Mouse (Mus musculus) cerebellum, adult 11 months (tissue): ENCODE data around the gene Ndufa12.

Source experiments
- DNase-seq: peaks from one replicate; pipeline ENCODE4 v3.0.0; 2022

Gene Ndufa12

DNA sequence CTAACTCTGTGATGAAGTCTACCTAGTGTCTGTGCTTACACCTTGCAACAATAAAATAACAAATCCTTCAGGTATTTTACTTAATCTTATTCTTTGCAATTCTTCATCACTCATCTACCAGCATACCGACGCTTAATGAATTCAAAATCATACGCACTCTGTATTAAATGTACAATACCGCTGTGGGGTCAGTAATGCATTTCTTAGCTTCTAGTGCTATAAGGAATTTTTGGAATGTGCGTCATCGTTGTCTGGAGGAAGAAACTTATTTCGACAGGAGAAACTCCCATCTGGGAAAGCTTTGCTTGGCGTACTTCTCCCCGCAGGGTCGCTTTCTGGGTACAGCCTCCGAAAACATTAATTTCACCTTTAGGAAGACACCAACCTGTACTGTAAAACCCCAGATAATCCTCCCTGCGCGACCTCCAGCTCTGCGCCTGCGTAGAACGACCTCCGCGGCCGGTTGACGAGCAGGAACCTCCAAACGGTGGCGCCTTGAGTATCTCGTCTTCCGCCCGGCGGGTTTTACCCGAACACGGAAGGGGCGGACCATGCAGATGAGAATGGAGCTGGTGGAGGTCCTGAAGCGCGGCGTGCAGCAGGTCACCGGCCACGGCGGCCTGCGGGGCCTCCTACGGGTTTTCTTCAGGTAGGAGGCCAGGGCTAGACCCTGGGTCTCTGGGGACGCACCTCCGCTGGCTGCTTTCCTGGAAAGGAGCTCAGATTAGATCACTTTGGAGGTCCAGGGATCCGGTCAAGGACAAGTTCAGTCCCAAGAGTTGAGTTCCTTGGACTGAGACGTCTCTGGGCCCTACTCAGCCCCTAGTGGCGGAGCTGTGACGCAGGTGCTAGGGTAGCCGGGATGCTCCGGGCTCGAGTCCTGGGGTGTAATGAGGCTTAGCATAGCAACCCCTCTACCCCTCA is at the start of gene Ndufa12:
Ndufa12 (plus strand) TSS at position 239 of the 924 bp plus-strand sequence.
- peak; percentile 93 for DNase-seq

DNA sequence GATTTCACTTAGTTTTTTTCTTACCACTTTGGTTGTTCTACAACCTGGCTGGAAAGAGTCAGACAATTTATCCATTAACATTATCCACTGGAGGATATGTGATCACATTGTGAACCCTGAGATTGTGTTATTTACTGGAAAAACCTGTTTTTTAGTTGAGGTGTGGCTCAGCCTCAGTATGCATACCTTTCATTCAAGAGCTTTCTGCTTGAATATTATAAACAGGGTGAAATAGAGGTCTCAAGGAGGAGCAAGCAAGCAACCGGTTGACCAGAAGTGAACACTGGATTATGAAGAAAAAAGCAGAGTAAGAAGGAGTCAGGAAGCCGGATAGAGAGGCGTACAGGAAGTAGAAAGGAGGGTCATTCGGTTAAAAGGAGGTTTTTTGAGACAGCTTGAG is 47.0 kb upstream of the Ndufa12 start:
- DNase-seq = no peak

DNA sequence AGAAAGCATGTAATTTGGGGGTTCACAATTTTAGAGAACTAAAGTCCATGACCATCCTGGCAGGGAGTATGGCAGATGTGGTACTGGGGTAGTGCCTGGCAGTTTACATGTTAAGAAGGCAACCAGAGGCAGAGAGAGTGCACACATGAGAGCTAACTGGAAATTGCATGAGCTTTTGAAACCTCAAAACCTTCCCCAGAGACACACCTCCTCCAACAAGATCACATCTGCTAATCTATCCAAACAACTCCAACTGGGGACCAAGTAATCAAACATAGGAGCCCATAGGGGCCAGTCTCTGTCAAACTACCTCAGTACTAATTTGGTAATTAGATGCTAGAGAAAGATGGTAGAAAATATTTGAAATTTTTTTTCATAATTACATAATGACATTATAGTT is 44.7 kb upstream of the Ndufa12 start:
- DNase-seq = no peak

DNA sequence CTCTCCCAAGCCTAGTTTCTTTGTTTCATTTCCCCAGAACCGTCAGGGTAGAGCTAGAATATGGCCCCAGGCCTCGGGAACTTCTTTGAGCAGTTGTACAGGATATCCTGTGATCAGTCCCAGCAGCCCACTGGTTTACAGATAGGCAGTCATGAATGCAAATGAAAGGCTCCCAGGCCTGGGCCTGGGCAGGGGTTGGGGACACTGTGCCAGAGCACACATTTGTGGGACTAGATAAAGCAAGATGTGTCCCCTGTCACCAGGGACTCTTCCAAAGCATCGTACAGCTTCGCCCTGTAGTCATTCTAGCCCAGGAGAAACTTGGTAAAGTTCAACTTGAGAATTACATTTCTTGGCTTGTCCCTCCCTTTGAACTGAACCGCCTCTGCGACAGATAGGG is 39.6 kb upstream of the Ndufa12 start:
- DNase-seq = no peak

DNA sequence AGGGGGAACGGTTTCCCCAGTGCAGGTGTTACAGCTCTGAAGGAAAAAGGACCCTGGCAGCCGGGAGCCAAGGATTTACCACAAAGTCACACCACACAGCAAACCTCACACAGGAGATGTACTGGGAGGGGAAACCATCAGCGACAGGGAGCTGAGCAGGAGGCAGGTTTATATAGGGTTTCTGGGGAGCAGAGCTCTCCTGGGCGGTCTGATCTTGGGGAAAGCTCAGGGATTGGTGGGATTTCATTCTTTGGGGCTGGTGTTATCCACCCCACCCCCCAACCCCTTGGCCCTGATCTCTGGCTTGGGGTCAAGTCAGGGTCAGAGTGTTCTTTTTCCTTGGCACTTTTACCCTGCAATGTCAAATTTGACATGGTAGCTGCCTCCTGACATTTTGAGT is 39.1 kb upstream of the Ndufa12 start:
- no peak for DNase-seq

DNA sequence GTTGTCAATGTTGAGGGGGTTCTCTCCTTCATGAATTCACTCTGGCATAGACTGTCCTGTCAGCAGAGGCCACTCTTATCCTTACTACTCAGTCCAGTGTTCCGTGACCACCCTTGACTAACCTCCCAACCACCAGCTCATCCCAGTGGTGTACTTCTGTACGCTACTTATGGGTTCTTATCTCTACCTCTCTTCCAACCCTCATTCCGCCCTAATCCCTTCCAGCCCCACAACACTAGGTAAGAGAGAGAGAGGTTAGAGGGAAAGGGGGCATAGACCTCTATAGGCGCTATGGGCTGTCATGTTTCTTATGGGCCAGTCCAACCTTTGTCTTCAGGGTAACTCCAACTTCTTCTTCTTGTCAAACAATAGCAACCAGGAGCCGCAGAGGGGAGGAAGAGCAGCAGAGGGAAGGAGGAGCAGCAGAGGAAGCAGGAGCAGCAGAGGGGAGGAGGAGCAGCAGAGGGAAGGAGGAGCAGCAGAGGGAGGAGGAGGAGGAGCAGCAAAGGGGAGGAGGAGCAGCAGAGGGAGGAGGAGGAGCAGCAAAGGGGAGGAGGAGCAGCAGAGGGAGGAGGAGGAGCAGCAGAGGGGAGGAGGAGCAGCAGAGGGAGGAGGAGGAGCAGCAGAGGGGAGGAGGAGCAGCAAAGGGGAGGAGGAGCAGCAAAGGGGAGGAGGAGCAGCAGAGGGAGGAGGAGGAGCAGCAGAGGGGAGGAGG is 37.3 kb upstream of the Ndufa12 start:
- DNase-seq = no peak

DNA sequence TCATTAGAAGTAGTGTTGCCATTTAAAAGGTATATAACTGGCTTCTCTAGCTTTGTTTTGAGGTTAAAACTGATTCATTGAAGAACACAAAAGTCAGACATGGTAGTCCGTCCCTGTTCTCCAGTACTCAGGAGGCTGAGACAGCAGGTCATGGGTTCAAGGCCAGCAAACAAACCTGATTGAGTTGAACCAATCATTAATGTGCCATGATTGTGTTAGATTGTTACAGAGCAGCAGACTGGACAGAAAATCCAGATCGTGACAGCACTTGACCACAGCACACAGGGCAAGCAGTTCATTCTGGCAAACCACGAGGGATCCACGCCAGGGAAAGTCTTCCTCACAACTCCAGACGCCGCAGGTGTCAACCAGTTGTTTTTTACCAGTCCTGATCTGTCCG is 36.5 kb upstream of the Ndufa12 start:
- no peak for DNase-seq

DNA sequence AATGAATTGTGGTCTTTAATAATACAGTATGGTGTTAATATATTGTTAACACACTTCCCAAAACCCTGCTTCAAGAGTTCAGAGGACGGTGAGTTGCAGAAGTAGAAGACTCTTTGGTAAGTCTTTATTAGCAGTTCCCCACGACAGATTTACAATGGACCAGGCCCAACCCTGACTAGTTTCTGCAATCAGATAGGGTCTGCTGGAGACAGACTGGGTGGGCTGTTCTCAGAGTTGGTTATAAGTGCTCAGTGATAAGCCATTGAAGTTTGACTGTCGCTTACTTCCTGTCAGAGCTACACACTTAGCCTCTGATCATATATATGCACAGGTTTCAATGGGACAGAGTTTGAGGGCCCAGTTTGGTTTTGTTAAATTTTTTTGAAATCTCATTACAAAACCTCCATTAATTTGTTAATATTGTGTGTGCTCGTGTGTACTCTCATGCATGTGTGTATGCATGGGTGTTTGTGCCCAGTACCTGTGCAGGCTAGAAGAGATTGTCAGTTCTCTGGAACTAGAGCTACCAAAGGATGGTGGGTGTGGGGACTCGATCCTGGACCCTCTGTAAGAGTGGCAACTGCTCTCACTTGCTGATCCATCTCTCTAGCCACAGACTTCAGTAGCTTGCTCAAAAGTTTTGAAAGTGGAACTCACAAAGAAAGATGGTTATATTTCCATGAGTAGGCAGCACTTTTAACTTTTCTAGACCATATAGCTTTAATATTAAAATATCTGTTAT is 34.2 kb upstream of the Ndufa12 start:
- DNase-seq = no peak

DNA sequence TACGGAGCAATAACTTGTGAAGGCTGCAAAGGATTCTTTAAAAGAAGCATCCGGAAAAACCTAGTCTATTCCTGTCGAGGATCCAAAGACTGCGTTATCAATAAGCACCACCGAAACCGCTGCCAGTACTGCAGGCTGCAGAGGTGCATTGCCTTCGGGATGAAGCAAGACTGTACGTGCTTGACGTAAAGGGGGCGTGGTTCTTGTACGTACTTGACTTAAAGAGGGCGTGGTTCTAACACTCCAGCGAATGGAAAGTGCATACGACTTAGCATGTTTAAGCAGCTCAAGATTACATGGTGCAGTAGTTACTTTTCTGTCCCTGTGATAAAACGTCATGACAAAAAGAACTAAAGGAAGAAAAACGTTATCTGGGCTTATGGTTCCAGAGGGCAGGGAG is 33.1 kb upstream of the Ndufa12 start:
- no peak for DNase-seq

DNA sequence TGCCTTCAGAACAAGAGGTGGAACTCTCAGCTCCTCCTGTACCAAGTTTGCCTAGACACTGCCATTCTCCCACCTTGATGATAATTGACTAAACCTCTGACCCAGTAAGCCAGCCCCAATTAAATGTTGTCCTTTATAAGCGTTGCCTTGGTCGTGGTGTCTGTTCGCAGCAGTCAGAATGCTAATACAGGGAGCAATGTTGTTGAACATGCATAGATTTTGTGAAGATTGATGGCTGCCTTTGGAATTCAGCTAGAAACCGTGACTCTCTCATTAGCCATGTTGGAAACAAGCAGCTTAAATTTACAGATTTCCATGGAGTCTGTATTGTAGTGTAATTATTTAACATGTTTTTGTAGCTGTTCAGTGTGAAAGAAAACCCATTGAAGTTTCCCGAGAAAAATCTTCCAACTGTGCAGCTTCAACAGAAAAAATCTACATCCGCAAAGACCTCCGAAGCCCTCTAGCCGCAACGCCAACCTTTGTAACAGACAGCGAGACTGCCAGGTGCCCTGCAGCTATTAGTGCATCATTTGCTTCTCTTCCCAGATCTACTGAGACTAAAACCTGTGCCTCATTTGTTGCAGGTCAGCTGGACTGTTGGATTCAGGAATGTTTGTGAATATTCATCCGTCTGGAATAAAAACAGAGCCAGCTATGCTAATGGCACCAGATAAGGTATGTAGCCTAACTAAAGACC is 31.3 kb upstream of the Ndufa12 start:
- DNase-seq = no peak

DNA sequence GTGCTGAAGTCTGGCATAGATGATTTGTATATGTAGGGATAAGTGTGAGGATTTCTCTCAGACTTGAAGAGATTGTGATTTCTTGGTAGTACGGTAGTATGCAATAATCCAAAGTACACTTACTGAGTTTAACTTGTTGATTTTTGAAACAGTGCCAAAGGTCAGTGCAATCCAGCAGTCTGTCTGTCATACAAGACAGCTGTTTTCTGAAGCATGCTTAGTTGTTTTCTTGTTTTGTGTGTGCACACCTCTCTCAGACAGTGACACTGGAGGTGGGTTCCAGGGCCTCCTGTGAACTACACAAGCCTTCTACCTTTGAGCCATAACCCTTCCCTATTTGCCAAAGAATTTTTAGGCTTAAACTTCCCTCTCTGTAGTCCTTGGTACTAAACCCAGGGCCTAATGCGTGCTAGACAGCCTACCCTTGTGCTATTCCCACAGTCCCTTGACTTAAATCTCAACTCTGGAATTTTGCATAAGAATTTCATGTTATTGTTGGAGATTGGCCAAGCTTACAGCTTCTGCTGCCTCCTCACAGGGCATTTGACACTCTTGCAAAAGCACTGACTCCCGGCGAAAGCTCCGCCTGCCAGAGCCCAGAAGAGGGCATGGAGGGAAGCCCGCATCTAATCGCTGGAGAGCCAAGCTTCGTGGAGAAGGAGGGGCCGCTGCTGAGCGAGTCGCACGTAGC is 26.9 kb upstream of the Ndufa12 start:
- DNase-seq = no peak

DNA sequence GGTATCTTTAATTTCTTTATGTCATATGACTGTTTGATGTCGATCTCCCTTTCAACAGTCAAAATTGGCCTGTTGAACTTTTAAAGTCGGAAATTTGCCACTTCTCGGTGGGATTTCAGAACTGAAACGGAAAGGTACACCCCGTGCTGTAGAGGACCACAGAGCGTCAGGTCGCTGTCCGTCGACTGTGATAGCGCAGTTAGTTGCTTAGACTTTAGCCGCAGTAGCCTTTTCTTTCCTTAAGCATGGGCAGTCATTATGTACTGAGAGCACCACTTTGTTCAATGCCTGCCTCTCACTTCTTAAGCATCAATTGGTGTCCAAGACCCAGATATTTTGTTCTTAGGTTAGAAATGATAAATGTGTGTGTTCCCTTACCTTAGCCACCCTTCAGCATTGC is 26.4 kb upstream of the Ndufa12 start:
- no peak for DNase-seq

DNA sequence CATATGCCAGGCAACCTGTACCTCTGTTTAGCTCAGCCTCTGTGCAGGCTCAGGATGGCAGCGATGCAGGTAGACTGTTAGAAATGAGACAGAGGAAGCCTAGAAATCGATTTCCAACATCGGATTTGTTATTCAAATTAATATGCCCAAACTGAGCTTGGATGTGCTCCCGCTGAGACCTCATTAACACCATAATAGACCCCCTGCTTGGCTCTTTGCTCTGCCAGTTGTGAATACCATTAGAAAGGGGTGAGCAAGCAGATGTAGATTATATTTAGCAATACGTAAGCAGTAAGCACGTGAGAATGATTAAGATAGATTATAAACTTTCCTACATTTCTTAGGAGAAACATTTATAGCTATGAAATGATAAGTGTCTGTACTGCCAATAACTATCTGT is 25.8 kb upstream of the Ndufa12 start:
- DNase-seq = no peak

DNA sequence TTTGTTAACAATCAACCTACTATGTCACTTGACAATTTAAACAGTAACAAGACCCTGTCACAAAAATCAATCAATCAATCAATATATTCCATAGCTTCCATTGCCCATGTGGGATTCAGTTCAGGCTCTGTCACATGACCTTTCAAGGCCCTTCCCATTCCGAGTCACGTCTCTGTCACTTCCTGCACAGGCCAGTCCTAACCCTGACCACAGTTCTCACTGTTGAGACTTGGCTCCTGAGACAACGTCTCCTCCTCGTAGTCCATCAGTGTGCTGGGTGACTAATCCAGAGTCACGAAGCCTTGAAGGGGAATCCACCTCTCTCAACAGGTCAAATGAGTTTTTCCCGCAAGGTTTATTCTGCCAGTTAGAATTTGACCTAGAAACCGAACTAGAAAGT is 23.9 kb upstream of the Ndufa12 start:
- DNase-seq = no peak

DNA sequence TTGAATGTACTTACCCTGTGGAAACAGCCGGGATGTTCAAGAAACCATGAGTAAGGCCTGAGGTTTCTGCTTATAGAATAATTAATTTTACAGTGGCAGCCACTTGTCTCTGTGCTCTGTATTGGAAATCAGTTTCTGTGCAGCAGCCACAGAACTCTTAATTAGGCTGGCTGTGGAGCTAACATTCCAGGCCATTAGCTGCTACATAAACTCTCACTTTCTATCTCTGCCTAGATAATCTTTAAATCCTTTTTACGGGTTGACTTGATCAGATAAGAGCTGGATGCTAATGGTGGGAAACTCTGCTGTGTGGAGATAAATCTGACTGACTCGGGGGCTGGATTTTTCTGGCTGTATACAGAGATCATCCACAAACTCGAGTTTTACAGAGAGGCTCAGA is 15.3 kb upstream of the Ndufa12 start:
- no peak for DNase-seq

DNA sequence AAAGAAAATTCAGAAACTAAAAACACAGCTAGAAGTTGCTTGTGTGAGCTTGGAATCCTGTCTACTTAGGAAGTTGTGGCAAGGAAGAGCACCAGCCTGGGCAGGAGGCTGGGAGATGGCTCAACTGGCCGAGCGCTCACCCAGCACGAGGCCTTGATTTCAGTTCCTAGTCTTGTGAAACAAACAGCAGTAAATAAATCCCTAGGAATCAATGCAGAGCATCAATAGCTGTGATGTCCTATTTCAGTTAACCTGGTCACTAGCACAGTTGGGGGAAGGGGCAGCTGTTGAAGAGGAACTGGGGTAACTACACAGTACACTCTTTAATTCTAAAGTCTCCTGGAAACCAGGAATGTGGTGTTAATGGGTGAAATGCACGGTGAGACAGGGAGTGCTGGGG is 6.5 kb downstream of the Ndufa12 start:
- DNase-seq = no peak

DNA sequence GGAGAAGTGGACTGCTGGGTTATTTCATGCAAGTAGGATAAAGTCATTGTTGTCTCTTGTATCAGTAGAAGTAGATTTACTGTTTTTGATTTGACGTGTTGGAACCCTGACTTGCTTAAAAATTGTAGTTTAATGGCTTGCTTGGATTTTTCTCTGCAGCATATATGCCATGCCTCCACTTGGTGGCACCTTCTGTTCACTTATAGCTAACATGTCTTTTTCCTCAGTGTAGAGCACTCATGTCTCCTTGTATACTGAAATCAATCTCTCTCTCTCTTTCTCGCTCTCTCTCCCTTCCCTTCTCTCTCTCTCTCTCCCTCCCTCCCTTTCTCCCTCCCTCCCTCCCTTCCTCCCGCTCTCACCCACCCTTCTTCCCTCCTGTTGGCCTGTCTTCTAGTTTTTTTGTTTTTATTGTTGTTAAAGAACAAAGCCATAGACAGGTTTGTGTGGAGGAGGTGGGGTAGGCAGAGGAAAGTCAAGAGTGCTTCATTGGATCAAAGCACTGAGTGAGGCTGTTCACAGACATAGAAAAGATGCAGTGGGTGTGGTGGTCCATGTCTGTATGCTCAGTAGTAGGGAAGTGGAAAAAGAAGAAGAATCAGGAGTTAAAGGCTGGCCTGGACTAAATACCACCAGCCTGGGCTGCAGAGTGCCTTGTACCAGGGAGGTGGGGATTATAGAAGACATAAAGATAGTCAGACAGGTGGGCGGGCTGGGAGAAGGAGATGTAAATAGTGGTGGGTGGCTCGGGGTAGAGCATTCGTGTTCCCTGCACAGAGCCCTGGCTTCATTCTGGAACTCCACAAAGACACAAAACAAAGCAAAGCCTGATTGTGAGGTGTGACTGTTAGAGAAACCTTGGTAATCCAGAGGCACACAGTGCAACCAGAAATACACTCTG is 12.4 kb downstream of the Ndufa12 start:
- DNase-seq = no peak

DNA sequence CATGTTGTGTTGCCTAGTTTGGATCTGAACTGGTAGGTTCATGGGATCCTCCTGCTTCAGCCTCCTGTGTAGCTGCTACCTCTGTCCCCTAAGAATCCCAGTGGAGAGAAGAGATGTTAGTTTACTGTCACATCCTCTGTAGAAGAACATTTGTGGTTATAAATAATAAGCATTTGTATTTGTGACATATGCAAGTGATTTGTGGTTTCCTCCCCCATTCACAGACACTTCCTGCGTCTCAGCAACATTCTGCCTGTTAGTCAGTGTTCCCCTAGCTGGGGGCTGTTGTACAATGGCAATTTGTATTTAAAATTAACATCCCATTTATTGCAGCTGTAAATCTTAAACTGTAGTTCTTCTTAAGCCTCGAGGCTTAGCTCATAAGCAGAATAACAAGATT is 13.2 kb downstream of the Ndufa12 start:
- no peak for DNase-seq

DNA sequence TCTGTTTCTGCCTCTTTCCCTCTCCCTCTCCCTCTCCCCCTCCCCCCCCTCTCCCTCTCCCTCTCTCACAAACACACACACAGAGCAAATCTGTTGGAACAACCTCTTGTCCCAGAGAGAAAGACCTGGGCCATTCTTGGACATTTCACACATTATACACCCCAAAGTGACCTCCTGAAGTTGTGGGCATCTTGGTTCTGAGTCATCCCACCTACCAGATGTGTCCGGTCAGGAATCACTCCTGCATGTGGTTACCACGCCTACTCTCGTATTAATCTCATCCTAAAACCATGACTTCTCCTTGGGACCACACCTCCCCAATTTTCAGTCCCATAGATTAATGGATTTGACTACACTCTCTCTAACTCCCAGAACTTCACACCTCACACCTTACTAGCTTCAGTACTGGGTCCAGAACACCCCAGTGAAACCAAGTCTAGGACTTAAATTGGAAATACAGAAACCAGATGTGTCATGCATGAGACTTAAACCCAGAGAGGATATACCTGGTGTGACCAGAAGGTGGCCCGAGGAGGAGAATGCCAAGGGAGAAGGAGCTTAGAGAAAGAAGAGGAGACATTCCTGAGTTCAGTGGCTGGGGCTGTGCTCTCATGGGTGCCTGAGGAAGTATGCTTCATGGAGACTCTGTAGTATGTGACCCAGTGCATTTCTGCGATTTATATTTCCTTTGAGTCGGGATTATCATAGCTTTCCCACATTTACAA is 26.7 kb downstream of the Ndufa12 start:
- no peak for DNase-seq

DNA sequence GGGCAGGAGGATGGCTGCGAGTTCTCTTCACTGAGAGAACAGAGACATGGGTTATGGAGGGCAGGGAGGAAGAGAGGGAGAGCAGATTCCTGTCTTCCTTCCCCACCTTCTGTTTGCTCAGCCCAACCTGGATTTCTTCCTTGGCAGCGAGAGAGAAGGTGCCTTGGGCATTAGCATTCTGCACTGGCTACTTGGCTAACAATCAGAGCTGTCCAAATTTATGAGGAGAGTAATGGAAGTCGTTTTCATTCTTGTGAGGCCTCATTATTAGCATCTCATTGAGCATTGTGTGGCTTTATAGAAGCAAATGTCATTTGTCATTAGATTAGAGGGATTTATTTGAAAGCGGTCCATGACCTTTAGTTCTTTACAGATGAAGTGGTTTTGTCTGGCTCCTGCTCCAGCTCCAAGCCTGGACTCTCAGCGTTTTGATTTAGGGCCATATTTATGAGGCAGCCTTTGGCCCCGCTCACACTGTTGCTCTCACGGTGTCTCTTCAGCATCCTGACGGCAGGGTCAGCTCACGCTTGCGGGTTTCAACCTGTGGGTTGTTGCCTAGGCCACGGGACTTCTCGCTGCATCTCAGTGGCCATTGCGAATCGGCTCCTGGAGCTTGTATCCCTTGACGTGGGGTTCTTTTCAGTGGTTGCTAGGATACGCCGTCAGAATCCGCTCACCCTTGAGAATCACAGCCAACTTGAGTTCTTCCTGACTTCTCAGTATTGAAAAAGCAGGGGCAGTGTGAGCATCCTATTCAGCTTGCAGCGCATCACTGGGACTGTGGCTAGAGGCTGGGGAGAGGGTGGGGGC is 31.9 kb downstream of the Ndufa12 start:
- peak; percentile 20 for DNase-seq
